Mouse (Mus musculus) large intestine, adult 2 months (tissue): ENCODE results near the gene Ppfia1. TPM values are rescaled to one million over a fixed set of nuclear protein-coding genes. Genes with fewer than 3 reads are reported as not detected.
A peak's percentile ranks its signal among the peaks of the same experiment; 100 is the strongest.

Experiments
- DNase-seq: peaks from one replicate; pipeline ENCODE4 v3.0.0-alpha.2; 2012; ENCODE audit warnings: low read depth, low spot score
- WGBS: fragments of 180-500 bp; shearing (Covaris S2); methylation state at CpG from one replicate; pipeline ENCODE4 v1.1.7; 2018; 5-methylcytosine and 5-hydroxymethylcytosine counted together
- polyA plus RNA-seq: library from polyadenylated mRNA; depleted of rRNA; stranded (reverse); fragments of >200 nt; gene quantifications from 2 replicates; pipeline ENCODE4 v1.2.3, GENCODE M21; 2012

The Ppfia1 gene
- polyA plus RNA-seq, 1 experiment: 24.7 TPM

DNA sequence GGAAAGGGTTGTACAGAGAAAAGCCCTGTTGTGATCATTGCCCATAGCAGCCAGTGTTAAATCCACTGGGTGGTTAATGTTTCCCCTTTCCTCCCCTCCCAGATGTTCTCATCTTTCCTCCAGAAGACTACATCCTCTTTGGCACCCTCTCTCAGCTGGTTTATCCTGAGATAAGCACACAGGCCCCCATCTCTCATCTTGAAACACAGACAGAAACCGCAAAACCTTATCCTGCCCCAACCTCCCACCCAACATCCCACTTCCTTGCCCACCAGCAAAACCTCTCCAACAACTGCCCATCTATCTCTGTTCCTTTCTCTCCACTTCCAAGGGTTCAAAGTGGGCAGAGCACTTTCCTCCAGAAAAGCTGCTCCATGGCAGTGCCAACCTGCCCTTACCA, 46.7 kb downstream of the Ppfia1 start:
- WGBS: 97% methylated on average over 1 of the region's 1 CpGs
- no peak for DNase-seq

DNA sequence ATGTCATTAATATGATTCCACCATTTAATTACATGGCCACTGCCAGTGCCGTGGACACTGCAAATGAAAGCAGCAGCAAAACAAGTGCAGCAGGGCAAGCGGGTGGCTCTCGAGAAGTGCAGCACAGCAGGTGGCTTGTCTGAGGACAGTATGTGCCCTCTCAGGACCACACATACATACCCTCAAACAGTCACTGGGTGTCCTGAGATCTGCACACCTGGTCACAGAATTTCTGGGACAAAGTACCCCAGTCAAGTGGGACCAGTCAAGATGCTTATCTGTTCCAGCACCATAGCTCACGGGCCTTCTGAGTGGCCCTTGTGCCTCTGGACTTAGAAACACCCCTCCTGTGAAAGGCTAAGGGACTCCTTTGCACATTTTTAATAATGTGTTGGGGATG, 49.6 kb downstream of the Ppfia1 start:
- DNase-seq: no peak
- 84% methylated on average over 4 of the region's 4 CpGs for WGBS

DNA sequence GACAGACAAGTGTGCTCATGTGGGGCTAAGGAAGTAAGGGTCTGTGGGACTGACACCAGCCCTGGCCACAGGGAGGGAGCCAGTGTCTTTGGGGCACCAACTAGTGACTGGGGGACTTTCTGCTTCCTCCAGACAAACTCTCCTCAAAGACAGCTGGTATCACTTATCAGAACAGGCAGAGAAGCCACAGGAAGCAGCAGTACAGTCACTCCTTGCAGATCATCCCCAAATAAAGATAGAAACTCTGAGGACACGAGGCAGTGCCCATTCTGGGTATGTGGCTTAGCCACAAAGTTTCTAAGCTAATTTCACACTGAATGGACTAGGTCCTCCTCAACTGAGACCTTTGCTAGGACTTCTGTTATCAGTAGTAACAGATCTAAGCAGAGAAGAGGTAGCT, 60.6 kb downstream of the Ppfia1 start:
- WGBS: 63% methylated on average over 1 of the region's 1 CpGs

DNA sequence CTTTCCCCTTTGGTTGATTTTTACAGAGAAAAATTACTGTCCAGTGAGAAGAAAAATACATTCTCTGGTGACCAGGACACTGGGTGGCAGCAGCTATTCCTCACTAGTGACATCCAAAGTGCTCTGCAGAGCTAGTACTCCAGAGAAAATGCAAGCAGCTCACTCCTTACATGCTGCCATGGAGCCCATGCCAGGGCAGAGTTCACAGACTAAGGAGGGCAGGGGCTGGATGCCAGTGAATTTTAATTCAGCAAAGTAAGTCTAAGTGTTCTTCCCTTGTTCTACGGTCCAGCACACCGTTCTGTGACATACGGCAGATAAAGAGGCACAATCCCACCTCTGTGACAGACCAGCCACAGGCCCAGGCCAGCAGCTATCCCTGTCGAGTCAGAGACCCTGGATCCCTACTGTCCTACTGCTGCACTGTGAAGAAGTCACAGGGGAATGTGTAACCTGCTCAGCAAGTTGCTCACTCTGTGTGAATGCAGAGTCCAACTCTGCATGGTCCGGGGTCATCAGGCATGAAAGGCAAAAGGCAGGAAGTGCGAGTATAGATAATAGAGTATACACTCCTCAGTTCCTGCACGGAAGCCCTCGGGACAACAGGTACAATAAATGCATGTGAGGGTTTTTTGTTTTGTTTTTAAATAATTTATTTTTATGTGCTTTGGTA, 63.2 kb downstream of the Ppfia1 start:
- no peak for DNase-seq
- WGBS: 87% methylated on average over 8 of the region's 8 CpGs

More for the DNA sequence above, 60.6 kb downstream of the Ppfia1 start:
- no peak for DNase-seq

DNA sequence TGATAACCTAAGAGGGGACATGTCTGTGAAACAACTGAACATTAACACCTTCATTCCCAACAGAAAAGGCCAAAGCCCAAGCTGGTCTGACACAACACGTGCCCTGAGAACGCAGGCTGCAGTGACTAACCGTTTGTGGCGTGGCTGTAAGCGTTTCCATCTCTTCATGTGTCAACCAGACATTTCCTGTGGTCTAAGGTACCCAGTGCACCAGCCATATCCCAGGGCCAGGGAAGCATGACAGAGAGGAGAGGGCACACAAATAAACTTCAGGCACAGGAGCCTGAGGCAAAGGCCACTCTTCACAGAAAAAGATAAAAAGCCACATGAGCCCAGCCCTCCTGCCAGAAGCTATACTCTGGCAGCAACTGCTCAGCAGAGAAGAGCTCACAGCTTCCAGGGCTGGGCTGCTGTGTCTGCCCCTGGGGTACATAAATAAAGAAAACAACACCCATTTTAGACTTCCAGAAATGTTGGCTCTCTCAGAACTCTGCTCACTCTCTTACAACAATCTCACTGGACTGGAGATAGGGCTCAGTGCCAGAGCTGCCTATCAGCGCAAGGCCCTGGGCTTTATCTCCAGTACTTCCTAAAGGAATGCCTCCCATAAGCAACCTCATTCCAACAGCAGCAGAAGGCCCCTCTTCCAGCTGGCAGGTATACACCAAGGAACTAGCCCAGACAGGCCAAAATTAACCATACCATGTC, 64.3 kb downstream of the Ppfia1 start:
- DNase-seq: no peak
- 81% methylated on average over 6 of the region's 6 CpGs for WGBS

DNA sequence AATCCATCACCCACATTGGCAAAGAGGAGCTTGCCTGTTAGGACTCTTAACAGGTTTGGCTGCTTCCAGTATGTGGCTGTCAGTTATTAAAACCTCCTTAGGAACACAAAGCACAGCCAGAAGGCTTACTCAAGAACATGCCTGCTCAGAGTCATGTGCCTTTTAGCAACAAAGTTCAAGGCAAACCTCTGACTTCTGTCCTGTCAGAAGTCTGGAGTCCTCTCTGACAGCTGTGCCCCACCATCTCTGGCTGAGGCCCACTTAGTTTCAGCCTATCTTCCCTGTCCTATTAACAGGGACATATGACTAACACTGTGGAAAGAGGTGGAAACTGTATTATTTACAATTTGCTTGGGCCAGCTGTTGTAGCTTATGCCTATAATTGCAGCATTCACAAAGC, 73.2 kb downstream of the Ppfia1 start:
- no peak for DNase-seq

DNA sequence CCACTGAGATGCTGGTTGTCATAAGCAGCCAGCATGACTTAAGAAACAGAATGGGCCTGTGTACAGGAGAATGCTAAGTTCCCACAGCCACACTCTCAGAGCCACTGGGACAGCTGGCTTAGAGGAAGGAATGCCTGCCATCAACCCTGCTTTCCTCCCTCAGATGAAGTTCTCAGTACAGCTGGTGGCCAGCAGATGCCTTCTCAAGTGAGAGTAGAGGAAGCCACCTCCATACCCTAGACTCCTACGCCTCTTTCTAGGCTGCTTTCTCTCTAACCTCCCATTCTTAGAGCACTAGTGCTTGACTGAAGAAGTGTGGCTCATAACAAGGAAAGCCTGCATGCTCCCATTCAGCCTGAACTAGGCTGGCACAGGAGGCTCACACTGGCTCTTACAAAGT, 74.0 kb downstream of the Ppfia1 start:
- no peak for DNase-seq

DNA sequence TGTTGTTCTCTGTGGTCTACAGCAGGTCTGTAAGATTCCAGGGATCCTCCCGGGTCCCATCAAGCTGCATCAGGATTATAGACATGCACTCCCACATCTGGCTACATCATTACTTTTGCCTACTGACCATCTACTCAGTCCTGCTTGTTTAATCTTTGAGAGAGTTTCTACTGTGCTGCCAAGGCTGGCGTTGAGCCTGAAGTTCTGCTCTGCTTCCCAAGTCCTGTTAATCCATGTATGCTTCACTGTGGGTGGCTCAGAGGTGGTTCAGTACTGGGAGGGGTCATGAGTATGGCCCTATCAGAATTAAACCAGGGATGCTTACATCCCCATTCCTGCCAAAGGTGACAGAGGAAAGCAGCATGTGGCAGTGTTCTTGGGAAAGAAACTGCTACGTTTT, 77.8 kb downstream of the Ppfia1 start:
- WGBS: 85% methylated on average over 3 of the region's 3 CpGs
- DNase-seq: no peak

More for the DNA sequence above, 74.0 kb downstream of the Ppfia1 start:
- WGBS: 100% methylated on average over 1 of the region's 1 CpGs

DNA sequence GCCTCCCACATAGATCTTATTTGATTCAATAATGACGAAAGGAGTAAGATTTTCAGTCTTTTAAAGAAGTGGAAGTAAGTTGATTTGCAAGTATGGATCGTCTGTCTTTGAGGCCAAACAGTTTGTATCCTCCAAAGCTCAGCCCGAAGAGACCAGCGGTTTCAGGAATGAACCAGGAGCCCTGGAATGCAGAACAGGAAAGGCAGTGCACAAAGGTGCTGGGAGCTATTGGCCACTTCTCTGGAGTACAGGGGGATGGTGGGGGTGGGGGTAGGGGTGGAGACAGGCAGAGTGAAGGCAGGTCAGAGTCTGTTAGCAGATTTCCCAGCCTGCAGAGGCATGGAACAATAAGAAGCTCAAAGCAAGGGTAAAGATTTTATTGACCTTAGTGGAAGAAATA, 80.0 kb downstream of the Ppfia1 start:
- 53% methylated on average over 4 of the region's 4 CpGs for WGBS
- DNase-seq: no peak

DNA sequence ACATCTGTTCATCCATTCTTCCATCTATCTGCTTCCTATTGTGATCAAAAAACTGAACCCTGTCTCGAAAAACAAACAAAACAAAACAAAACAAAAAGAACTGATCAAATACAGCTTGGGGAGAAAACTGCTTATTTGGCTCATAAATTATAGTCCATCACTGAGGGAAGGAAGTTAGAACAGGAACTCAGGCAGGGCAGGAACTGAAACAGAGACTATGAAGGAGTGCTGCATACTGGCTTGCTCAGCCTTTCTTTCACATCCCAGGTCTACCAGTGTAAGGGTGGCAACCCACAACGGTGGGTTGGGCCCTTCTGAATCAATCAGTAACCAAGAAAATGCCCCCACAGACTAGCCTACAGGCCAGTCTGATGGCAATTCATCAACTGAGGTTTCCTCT, 82.4 kb downstream of the Ppfia1 start:
- no peak for DNase-seq
- 52% methylated on average over 2 of the region's 2 CpGs for WGBS

DNA sequence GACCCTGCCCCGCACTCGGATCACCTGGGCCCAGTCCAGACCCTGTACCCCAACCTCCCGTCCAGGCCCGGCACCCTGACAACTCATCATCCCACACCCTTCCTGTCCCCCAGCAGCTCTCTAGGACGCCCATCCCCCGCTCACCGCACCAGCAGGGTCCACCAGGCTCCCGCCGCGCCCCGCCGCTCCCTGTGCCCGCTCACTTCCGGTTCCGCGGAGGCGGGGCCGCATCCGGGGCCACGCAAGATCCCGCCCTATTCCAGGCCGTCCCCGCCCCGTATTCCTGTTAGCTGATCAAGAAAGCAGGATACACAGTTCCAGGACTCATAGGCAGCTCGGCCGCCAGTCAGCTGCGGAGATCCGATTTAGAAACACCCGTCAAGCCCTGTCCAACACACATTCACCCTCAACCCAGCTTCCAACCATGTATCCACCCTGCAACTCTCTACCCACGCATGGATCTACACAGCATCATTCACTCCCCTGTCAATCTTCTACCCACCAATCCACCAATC, 82.9 kb downstream of the Ppfia1 start, which contains the start of gene Cttn:
TSS of gene Cttn (minus strand) at position 465 of the 515 bp plus-strand sequence.
- peak; percentile 60 for DNase-seq
- 3% methylated on average over 30 of the region's 30 CpGs for WGBS

DNA sequence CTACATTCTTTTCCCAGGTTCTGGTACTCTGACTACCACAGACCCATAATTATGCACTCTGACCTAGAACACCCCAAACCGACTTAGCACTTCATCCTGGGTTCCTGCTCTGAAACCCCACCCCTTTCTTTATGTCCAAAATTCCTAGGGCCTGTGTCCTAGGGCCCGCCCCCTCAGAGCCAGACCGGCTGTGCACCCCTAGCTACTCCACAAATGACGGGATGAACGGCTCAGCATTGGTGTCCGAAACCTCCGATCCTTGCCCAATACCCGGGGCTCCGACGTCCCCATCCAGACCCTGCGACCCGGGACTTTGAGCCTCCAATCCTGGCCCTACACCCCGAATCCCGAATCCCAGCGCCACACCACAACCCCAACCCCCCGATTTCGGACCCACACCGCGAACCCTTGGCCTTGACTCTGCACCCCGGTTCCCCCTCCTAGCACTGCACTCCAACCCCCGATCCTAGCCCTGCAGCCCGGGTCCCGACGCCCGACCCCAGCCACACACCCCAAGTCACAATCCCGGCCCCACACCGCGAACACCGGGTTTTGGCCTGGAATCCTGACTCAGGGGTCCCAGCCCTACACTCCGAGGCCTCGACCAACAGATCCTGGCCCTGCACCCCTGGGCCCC, 83.5 kb downstream of the Ppfia1 start:
- WGBS: 6% methylated on average over 31 of the region's 31 CpGs
- DNase-seq: no peak

DNA sequence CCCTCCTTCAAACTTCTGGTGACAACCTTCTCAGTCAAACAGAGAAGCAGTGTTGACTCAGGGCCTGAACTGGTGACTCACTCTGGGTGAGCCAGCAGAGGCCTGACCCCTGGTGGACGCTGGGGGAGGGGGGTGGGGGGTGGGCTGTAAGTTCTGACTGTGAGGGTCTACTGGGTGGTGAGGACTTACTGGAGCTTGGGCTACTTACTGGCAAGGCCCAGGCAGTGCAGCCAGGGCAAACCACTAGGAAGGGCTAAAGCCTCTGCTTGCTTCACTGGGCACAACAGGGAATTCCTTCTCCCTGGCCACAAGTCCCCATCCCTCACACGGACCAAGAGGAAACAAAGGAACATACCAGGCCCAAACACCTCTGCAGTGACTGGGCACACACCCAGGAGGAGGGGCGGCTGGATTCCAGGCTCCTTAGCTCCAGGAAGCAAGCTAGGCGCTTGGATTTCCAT, 84.3 kb downstream of the Ppfia1 start:
- DNase-seq: peak; percentile 29
- 1% methylated on average over 4 of the region's 4 CpGs for WGBS

DNA sequence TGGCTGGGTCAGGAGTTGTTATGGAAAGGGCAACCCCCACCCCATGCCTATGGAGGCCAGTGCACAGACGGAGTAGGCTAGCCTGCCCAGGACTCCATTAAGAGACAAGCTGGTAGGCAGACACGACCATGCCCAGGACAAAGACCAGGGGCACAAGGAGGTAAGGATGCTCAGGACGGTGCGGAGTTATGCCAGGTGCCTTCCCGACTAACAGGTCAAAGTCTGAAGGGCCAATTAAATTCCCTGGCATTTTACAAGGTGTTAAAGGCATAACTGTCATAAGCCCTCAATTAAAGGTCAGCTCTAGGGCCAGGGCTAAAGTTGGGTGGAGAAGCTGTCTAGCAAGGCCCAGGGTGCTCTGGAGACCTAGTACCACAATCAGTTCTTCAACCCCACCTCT, 84.8 kb downstream of the Ppfia1 start:
- 26% methylated on average over 5 of the region's 5 CpGs for WGBS

DNA sequence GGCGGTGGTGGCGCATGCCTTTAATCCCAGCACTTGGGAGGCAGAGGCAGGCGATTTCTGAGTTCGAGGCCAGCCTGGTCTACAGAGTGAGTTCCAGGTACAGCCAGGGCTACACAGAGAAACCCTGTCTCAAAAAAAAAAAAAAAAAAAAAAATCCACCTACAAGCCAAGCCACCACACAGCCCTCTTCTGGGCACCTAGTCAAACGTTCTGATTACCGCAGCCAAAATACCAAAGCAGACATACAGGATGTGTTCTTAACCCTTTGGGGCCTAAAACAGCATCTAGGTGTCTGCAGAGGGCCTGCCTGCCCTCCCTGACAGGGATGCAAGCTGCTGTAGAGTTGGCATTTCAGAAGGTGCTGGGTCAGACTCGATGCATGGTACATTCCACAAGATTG, 91.0 kb downstream of the Ppfia1 start:
- no peak for DNase-seq
- 77% methylated on average over 7 of the region's 7 CpGs for WGBS

More for the DNA sequence above, 84.8 kb downstream of the Ppfia1 start:
- peak; percentile 71 for DNase-seq

DNA sequence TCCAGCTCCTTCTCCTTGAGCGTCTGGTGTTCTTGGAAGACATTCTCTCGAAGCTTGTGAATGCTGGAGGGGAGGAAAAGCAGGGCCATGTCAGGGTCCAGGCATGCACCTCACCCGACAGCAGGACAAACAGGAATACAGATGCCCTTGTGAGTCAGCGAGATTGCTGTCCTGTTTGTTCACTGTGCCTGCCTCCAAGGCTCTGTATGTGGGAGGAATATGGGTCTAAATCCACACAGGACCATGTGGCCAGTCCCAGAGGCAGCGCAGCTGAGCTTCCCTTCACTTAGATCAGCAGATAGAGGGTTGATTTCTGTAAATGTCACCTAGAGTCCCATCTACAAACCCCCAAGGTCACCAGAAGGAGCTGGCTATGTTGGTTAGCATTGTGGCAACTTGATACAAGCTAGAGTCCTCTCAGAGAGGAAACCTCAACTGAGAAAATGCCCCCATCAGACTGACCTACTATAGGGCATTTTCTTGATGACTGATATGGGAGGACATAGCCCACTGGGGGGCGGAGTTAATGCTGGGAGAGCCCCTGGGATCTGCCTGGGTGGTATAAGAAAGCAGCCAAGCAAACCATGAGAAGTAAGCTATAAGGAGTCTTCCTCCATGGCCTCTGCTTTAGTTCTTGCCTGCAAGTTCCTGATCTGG, 92.2 kb downstream of the Ppfia1 start:
- no peak for DNase-seq
- 90% methylated on average over 6 of the region's 6 CpGs for WGBS

DNA sequence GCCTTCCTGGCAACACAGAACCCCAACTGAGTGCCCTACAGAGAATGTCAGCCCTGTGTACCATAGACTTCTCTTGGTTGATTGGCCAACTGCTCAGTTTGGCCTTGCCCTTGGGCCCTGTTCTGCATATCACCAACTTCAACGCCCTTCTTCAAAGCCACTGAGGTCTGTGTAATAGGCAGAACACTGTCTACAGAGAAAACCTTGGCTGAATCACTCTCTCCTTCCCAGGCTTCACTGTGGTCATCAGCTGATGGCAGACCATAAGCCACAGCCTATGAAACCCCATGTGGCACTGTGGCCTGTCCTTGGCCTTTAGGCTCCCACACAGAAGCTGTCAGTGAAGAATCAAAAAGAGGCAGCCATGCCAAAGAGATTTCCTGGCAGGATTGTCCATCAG, 94.6 kb downstream of the Ppfia1 start:
- WGBS: 84% methylated on average over 1 of the region's 1 CpGs
- no peak for DNase-seq

DNA sequence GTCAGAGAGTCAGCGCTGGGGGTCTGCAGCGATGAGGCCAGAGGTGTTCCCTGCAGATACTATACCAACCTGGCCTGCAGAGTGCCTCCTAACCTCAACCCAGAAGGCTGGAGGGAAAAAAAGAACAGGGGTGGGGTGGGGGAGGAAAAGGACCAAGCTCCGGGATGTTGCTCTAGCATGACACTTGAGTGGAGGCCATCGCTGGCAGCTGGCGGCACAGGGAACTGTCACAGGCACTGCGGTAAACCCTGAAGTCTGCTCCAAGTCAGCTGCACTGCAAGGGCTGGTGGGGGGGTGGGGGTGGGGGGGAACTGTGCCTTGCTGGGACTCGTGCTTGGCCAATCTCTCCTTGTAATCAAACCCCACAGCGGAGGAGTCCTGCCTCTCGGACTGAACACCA, 102.9 kb downstream of the Ppfia1 start:
- 92% methylated on average over 9 of the region's 9 CpGs for WGBS
- DNase-seq: no peak

DNA sequence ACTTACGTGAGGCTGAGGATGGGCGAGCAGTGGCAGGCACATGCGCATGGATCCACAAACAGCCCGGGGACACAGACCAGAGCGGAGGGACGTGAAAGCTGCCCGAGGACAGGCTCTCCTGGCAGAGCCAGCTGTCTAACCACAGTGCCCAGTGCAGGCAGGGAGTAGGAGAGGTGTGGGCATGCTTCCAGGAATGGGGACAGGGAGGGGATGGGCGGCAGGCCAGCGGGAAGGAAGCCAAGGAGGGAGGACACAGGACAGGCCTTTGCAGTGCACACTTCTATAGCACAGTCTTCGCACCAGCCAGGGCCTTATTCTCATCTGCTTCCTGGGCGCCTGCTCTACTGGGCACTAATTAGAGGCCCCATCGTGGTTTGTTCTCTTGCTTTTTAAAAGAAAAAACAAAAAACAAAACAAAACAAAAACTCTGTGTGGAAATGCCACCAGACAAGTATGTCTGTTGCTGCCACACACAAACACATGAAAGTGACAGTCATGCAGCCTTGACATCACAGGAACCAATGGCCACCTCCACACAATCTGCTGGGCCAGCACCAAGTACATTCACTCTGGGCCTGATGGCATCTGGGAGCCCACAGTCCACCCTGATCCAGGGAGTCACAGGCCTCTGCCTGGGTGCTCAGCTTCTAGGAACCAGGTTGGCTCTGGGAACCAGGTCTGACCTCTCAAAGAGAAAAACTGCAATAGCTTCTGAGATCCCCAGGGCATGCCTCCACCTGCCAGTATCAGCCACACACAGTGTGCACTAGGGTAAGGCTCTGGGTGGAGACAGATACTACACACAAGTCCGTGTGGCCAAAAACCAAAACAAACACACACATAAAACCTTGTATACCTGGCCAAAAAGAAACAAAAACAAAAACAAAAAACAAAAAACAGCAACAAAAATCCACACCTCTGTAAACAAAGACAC, 103.6 kb downstream of the Ppfia1 start:
- DNase-seq: peak; percentile 57
- 37% methylated on average over 13 of the region's 13 CpGs for WGBS
